8 mouse cellular contexts compared by ENCODE assay signal in the genomic region with DNA sequence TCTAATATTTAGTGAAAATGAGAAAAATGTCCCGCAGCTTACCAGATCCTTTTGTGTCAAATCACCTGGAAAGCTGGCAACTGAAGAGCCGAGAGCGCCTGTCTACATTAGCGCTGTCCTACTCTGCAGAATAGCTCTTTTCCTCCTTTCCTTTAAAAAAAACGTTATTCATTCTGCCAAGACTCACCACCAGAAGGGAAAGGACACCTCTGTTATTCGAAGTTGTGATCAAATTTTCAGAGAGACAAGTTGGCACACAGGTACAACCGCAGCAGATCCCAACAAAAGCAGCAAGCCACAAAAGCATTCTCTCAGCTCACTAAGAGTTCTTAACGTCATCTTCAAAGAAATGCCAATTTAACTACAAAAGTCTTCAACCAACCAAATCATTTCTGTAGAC. TPM values are rescaled to one million over a fixed set of nuclear protein-coding genes. Genes with fewer than 3 reads are reported as not detected.
DNase-seq lines count a peak whose midpoint lies in the region; ATAC-seq and TF ChIP-seq lines count a peak whose summit lies in the region.

No protein-coding gene starts in this region.

- peak overlapping the region; percentile 96 for H3K4me3 ChIP-seq in heart, embryonic 13.5 days
- peak overlapping the region; percentile 67 for H3K4me3 ChIP-seq in cortical plate, adult 2 months (ENCODE audit: insufficient read depth, low read length)
- peak overlapping the region; percentile 96 for H3K4me3 ChIP-seq in hindbrain, embryonic 14.5 days (replicated peaks; ENCODE audit: low read length)
- peak overlapping the region; percentile 94 for H3K4me3 ChIP-seq in midbrain, embryonic 13.5 days (replicated peaks)

- H3K9ac ChIP-seq in heart, embryonic 13.5 days, result peak overlapping the region; percentile 100
- H3K9ac ChIP-seq in hindbrain, embryonic 14.5 days, result peak overlapping the region; percentile 100
- H3K9ac ChIP-seq in midbrain, embryonic 13.5 days (replicated peaks), result peak overlapping the region; percentile 99

- H3K27me3 ChIP-seq in heart, embryonic 13.5 days (replicated peaks), result no peaks in the 10 kb centered on the region
- H3K27me3 ChIP-seq in hindbrain, embryonic 14.5 days (ENCODE audit: control insufficient read depth, insufficient read depth, low read length), result no peaks in the 10 kb centered on the region
- H3K27me3 ChIP-seq in midbrain, embryonic 13.5 days, result no peaks in the 10 kb centered on the region

- H3K4me1 ChIP-seq in heart, embryonic 13.5 days, result peaks cover 58% of the 10 kb centered on the region
- H3K4me1 ChIP-seq in cortical plate, adult 2 months (ENCODE audit: control insufficient read depth, insufficient read depth, low read length), result peaks cover 7% of the 10 kb centered on the region; the same call in 1 of the 2 replicates
- H3K4me1 ChIP-seq in hindbrain, embryonic 14.5 days (replicated peaks; ENCODE audit: control insufficient read depth, insufficient read depth, low read length), result peaks cover 28% of the 10 kb centered on the region
- H3K4me1 ChIP-seq in midbrain, embryonic 13.5 days (replicated peaks), result peaks cover 33% of the 10 kb centered on the region

- H3K9me3 ChIP-seq in heart, embryonic 13.5 days, result no peaks in the 10 kb centered on the region
- 0 out of 2 replicates have a peak, but pooled peaks cover 4% of the 10 kb centered on the region for H3K9me3 ChIP-seq in hindbrain, embryonic 14.5 days (ENCODE audit: control insufficient read depth, low read length)
- no peaks in the 10 kb centered on the region for H3K9me3 ChIP-seq in midbrain, embryonic 13.5 days

- peaks cover 36% of the 10 kb centered on the region for H3K36me3 ChIP-seq in heart, embryonic 13.5 days
- peaks cover 21% of the 10 kb centered on the region for H3K36me3 ChIP-seq in hindbrain, embryonic 14.5 days (replicated peaks; ENCODE audit: control insufficient read depth, insufficient read depth)
- peaks cover 26% of the 10 kb centered on the region for H3K36me3 ChIP-seq in midbrain, embryonic 13.5 days

- no peak for TF ChIP-seq CTCF in cortical plate, adult 2 months (IDR thresholded peaks at IDR 0.05; ENCODE audit: extremely low read depth, insufficient read depth, low read length)

- ATAC-seq in heart, embryonic 13.5 days (ENCODE audit: extremely low read depth, insufficient number of reproducible peaks, low FRiP score, low TSS enrichment), result no peak
- no peak for ATAC-seq in hindbrain, embryonic 14.5 days (ENCODE audit: low FRiP score)
- no peak for ATAC-seq in midbrain, embryonic 13.5 days

- DNase-seq in heart, adult 11 months, result no peak
- DNase-seq in hindbrain, embryonic 14.5 days (ENCODE audit: low spot score), result peak; percentile 33
- no peak for DNase-seq in gastrocnemius, postnatal 25 days
- no peak for DNase-seq in cerebellum, adult 8-10 months
- DNase-seq in layer of hippocampus, postnatal 25 days (ENCODE audit: extremely low spot score in 1 of 2, low spot score in 1 of 2), result no peak

- TF ChIP-seq POLR2A in cortical plate, adult 2 months (IDR thresholded peaks at IDR 0.05; ENCODE audit: extremely low read depth, insufficient read depth, low read length), result no peak

- WGBS in heart, embryonic 13.5 days, result 74% methylated on average over 8 of the region's 8 CpGs
- 39% methylated on average over 8 of the region's 8 CpGs for WGBS in hindbrain, embryonic 14.5 days
- 53% methylated on average over 8 of the region's 8 CpGs for WGBS in midbrain, embryonic 13.5 days

- H3K27ac ChIP-seq in heart, embryonic 13.5 days (replicated peaks), result no peak overlapping the region
- no peak overlapping the region for H3K27ac ChIP-seq in cortical plate, adult 2 months (ENCODE audit: insufficient read depth, low read length)
- H3K27ac ChIP-seq in hindbrain, embryonic 14.5 days, result peak overlapping the region; percentile 100
- H3K27ac ChIP-seq in midbrain, embryonic 13.5 days, result peak overlapping the region; percentile 100

- peak overlapping the region; percentile 90 for H3K4me2 ChIP-seq in heart, embryonic 13.5 days
- H3K4me2 ChIP-seq in hindbrain, embryonic 14.5 days (replicated peaks), result peak overlapping the region; percentile 94
- H3K4me2 ChIP-seq in midbrain, embryonic 13.5 days (replicated peaks), result peak overlapping the region; percentile 92

RNA-seq across cellular contexts. Expression of gene Arid2, which starts 4.2 kb away (rescaled TPM):
- 12.1 and 14.1 TPM in 2 replicates for polyA plus RNA-seq in heart, embryonic 13.5 days (2015; fragmentation: Nextera tagmentation; extraction: Ambion mirVana)
- polyA plus RNA-seq in cortical plate, adult 2 months (2012; rRNA removed), result 13.2 and 13.3 TPM in 2 replicates
- polyA plus RNA-seq in hindbrain, embryonic 14.5 days (2014; fragmentation: Nextera tagmentation; extraction: Ambion mirVana), result 23.2 and 23.7 TPM in 2 replicates
- polyA plus RNA-seq in midbrain, embryonic 13.5 days (2015; fragmentation: Nextera tagmentation; extraction: Ambion mirVana), result 29.3 and 29.6 TPM in 2 replicates
- total RNA-seq in gastrocnemius, postnatal 25 days (2021), result 10 to 100 TPM; 11.8 to 13.0 TPM
- 10 to 100 TPM; 32.0 to 37.1 TPM for total RNA-seq in layer of hippocampus, postnatal 25 days (2021)

Comparison
In these comparisons a context has a peak if more than half of its experiments do, and no peak if none do; other contexts are left out.
1. H3K27ac ChIP-seq: peak in hindbrain, embryonic 14.5 days (single experiment) and midbrain, embryonic 13.5 days (single experiment); none in heart, embryonic 13.5 days (single experiment) and cortical plate, adult 2 months (single experiment).
2. Peak in every context shown above with its lines, with median percentiles within 50 percentile points of each other: H3K4me2 ChIP-seq, H3K4me3 ChIP-seq and H3K9ac ChIP-seq.